Mouse (Mus musculus) cerebellum, adult 11-12 months (tissue): ENCODE data around the gene Slc46a2.

Source experiments
- DNase-seq: peaks from one replicate; pipeline ENCODE4 v3.0.0; 2022

Gene Slc46a2

GRCm38 (mm10) chr4:59890086-59890600 is 24.7 kb downstream of the Slc46a2 start:
- DNase-seq = peak; percentile 92

DNA sequence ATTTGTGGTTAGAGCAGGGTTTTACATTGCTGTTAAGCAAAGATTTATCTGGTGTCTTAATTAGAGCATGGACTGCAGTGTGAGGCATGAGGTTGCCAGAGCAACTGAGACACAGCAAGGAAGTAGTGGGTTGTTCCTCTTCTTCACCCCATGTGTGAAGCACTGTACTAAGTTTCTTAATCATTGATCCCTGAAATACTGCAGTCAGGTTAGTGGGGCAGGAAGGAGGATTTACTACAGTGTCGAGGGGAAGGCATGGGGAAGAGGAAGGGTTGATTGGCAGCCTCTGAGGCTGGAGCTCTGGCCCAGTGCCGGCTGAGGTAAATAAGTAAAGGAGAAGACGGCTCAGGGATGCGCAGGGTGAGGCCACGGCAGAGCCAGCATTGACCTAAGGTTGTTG is 26.8 kb downstream of the Slc46a2 start:
- no peak for DNase-seq

- no peak for DNase-seq
Observed at GRCm38 (mm10) chr4:59887011-59887410, 27.8 kb downstream of the Slc46a2 start.

GRCm38 (mm10) chr4:59886281-59886680 is 28.6 kb downstream of the Slc46a2 start:
- DNase-seq = no peak

GRCm38 (mm10) chr4:59884136-59884696 is 30.6 kb downstream of the Slc46a2 start:
- DNase-seq = no peak

DNA sequence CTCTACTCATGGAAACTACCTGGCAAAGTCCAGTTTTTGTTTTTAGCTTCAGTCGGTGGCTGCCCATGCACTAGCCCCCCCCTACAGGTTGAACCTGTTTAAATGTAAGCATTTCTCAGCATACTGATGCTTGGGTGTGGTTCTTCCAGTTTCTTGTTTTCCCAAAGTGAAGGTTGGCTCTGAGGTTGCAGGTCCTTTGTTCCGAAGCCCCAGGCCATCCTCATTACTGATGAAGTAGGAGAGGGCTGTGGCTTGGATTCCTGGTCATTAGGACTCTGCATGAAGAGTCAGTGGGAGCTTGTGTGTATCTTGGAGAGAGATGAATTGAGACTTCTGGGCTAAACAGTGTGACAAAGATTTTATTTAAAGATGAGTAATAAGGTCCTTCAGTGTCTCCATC is 33.6 kb downstream of the Slc46a2 start:
- no peak for DNase-seq

- DNase-seq = no peak
Observed at GRCm38 (mm10) chr4:59880725-59881124, 34.1 kb downstream of the Slc46a2 start.

DNA sequence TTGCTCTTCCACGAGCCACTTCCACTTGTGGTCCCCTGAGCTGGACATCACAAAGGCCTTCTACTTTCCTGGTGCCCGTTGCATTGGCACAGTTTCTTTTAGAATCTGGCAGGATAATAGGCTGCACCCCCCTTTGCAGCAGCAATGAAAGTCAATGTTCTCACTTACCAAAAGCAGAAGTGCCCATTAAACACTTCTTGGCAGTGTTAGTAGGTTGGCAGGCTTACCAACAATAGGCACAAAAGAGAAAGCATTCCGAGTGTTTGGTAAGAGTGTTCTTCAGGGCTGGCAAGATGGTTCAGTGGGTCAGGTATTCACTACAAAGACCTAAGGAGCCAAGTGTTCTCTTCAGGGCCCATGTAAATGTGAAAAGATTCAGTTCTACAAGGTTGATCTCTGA is 35.4 kb downstream of the Slc46a2 start:
- no peak for DNase-seq

DNA sequence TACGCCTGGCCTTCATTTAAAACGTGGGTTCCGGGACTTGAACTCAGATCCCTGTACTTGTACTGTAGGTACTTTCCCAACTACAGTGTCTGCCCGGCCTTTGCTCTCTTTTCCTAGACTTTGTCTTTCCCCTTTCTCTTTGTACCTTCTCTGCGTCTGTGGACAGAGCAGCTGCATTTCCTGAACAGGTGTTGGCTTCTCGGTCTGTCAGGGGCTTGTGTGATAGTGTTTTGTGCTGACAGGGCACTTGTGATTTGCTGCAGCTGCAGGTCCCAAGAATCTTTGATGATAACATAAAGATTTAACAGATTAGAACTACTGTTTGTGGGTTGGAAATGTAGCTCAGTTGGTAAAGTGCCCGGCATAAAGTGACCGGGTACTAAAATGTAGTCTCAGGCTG is 36.3 kb downstream of the Slc46a2 start:
- DNase-seq = no peak

DNA sequence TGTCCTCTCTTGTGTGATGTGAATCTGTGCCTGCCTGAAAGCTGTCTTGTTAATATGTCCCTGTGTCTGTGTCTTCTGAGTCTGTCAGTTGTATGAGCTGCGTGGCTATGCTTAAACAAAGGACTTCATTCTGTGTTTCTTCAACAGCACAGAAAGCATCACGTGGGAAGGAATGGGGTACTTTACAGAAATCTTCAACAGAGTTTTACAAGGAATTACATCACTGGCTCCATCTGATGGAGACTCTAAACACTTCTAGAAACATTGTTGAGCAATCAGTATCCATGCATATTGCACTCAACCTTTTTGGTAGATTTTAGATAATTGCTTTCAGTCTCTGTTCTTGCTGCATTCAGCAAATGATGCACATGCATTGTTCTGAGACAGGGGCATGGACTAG is 37.8 kb downstream of the Slc46a2 start:
- no peak for DNase-seq

GRCm38 (mm10) chr4:59876570-59876969 is 38.3 kb downstream of the Slc46a2 start:
- no peak for DNase-seq

DNA sequence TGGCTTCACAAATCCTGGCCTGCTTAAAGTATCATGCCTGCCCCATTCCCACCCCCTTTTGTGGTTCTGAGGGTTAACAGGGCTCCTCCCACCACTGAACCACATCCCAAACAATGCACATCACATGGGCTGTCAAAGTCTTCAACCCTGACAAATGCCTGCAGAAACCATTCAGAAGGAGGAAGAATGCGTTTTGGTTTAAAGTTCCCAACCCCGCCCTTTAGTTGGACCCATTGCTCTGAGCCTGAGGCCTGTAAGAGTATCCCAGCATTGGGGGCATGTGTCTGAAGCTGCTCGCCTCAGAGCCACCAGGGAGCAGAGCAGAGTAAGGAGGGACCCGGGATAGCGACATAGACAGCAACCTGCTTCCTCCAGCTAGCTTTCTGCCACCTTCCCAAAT is 41.0 kb downstream of the Slc46a2 start:
- DNase-seq = no peak

- no peak for DNase-seq
Observed at GRCm38 (mm10) chr4:59873240-59873639, 41.6 kb downstream of the Slc46a2 start.

- DNase-seq = peak; percentile 78
Observed at GRCm38 (mm10) chr4:59870859-59871591, 43.8 kb downstream of the Slc46a2 start.

- no peak for DNase-seq
Observed at GRCm38 (mm10) chr4:59870433-59870832, 44.4 kb downstream of the Slc46a2 start.

DNA sequence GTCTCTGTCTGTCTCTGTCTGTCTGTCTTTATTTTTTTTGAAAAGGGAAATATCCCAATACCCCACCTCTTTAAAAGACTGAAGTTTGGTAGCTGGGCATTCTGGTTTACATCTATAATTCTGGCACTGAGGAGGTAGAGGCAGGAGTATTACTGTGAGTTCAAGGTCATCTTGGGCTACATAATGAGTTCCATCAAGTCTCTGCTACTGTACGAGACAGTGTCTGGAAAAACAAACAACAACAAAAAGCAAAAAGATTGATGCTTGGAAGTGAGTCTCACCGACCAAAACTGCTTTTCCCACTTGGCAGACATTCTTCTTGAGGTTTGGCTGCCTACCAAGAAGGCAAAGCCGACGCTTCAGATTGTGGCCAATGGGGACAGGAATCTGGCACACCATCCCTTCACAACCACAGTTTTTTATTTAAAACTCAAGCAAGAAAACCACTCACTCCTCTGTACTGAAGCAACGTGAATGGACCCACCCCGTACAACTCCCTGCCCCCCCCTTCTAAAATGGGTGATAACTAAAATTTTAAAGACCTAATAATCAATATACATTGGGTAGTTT is 45.3 kb downstream of the Slc46a2 start:
- DNase-seq = peak; percentile 68

DNA sequence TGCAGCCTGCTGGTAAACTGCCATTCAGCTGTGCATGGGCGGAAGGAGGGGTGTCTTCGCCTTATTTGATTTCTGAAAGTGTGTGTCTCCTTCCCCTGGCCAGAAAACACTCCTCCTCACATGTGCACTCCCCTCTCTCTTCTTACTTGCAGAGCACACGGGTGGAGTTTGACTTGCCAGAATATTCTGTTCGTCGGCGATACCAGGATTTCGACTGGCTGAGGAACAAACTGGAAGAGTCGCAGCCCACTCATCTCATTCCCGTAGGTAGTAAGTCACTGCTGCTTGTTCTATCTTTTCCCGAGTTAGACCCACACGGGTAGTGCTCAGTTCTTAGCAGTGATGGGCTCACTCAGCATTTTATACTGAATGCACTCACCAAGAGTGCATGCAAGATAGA is 46.8 kb downstream of the Slc46a2 start:
- DNase-seq = no peak

- DNase-seq = no peak
Observed at GRCm38 (mm10) chr4:59863869-59864268, 51.0 kb downstream of the Slc46a2 start.

GRCm38 (mm10) chr4:59862335-59862734 is 52.5 kb downstream of the Slc46a2 start:
- no peak for DNase-seq

GRCm38 (mm10) chr4:59861871-59862270 is 53.0 kb downstream of the Slc46a2 start:
- no peak for DNase-seq

DNA sequence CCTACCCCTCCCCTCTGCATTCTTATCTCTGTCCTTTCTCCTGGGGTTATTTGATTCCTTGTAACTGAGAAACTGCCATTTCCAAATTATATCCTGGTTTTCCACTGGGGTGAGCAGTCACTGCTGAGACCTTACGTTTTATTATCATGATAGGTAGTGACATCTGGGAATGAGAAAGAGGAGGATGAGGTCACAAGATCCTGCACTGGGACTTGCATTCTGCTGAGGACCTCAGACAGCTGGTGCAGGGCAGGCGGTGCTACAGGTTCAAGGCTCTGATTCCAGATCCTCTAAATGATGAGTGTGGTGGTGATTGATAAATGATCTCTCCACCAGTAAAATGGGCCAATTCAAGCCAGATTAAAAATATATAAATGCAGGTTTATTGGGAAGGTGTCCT is 54.4 kb downstream of the Slc46a2 start:
- DNase-seq = no peak

DNA sequence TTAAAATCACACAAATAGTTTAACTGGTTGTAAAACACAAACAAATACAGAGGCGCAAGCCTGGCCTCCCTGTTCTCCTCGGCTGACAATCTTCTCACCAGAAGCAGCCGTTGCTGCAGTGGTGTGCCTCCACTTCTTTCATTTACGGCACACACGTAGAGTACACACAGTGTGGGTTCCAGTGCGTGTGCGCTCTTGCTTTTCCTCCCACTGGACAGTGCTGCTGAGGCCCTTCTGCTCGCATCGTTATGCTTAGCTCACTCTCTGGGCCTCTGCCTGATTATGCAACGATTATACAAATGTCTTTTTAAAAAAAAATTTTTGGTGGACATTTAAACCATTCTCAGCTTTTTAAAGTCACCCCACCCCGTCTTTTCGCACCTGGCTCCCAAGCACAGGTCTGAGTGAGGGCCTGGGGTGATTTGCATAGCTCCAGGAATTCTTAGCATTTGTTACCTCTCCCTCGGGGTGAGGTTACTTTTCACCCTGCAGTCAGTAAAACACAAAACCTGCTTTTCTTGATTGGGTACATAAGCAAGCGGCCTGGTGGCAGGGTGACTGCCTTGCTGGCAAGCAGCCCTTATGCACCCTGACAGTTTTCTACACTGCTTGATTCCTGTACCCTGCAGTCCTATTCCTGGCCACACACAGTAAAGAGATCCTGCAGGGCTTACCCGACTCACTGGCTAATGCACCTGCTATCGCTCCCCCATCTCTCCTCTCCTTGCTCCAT is 55.0 kb downstream of the Slc46a2 start:
- DNase-seq = peak; percentile 89
